Mouse (Mus musculus) lung, embryonic 15.5 days (tissue): ENCODE data around the gene Prm3. TPM values are rescaled to one million over a fixed set of nuclear protein-coding genes. Genes with fewer than 3 reads are reported as not detected.

Experiments used
- ATAC-seq: fragments of 200-750 bp; cut with Nextera tagmentation; 2 replicates; pipeline ENCODE4 v1.8.0; 2017; ENCODE audit warnings: moderate number of reproducible peaks, borderline replicate concordance; ENCODE audit not compliant: low FRiP score, low TSS enrichment; ENCODE audit errors: extremely low read depth
- H3K27ac ChIP-seq: fragments of 300-500 bp; sonication (generic); 2 replicates; pipeline ENCODE4 v1.5.1; 2015; ENCODE audit warnings: moderate library complexity, mild to moderate bottlenecking, inconsistent platforms
- H3K27me3 ChIP-seq: fragments of 300-500 bp; sonication (generic); 2 replicates; pipeline ENCODE4 v1.6.1; 2015; ENCODE audit warnings: inconsistent platforms
- H3K36me3 ChIP-seq: fragments of 300-500 bp; sonication (generic); 2 replicates; pipeline ENCODE4 v1.6.1; 2015; ENCODE audit warnings: inconsistent platforms
- H3K4me1 ChIP-seq: fragments of 300-500 bp; sonication (generic); 2 replicates; pipeline ENCODE4 v1.6.1; 2015; ENCODE audit warnings: inconsistent platforms
- H3K4me2 ChIP-seq: fragments of 300-500 bp; sonication (generic); 2 replicates; pipeline ENCODE4 v1.6.1; 2015; ENCODE audit warnings: inconsistent platforms, mild to moderate bottlenecking, moderate library complexity
- H3K4me3 ChIP-seq: fragments of 300-500 bp; sonication (generic); 2 replicates; pipeline ENCODE4 v1.5.1; 2015; ENCODE audit warnings: mild to moderate bottlenecking, inconsistent platforms
- H3K9ac ChIP-seq: fragments of 300-500 bp; sonication (generic); 2 replicates; pipeline ENCODE4 v1.6.1; 2015; ENCODE audit warnings: inconsistent platforms
- H3K9me3 ChIP-seq: fragments of 300-500 bp; sonication (generic); 2 replicates; pipeline ENCODE4 v1.6.1; 2016; ENCODE audit warnings: inconsistent platforms
- WGBS: fragments of 180-500 bp; shearing (Covaris S2); methylation state at CpG from one replicate; pipeline ENCODE4 v1.1.7; 2015; 5-methylcytosine and 5-hydroxymethylcytosine counted together
- polyA plus RNA-seq: library from polyadenylated mRNA; unstranded; fragments of >200 nt; fragmentation: Nextera tagmentation; extraction: Ambion mirVana; gene quantifications from 2 replicates; pipeline ENCODE4 v1.2.1, GENCODE M21; 2015

Gene Prm3
- polyA plus RNA-seq, 1 experiment from 2014 or later: not detected

- no peak for ATAC-seq
- Histone ChIP-seq H3K9me3 (no peaks in the 10 kb centered on the region), H3K4me2 (peak overlapping the region; percentile 98; the same call in 1 of the 2 replicates), H3K4me3 (no peak overlapping the region), H3K27me3 (no peaks in the 10 kb centered on the region), H3K4me1 (peaks cover 55% of the 10 kb centered on the region), H3K9ac (no peak overlapping the region; the same call in 1 of the 2 replicates), H3K27ac (peak overlapping the region; percentile 51), H3K36me3 (no peaks in the 10 kb centered on the region)
- WGBS: 43% methylated on average over 9 of the region's 9 CpGs
These were observed 8.8 kb downstream of the Prm3 start for GRCm38 (mm10) chr16:10781862-10782371.

- Histone ChIP-seq H3K9me3 (no peaks in the 10 kb centered on the region), H3K4me2 (no peak overlapping the region), H3K27ac (no peak overlapping the region; the same call in 1 of the 2 replicates), H3K36me3 (no peaks in the 10 kb centered on the region), H3K27me3 (no peaks in the 10 kb centered on the region), H3K4me3 (no peak overlapping the region), H3K4me1 (peaks cover 46% of the 10 kb centered on the region), H3K9ac (no peak overlapping the region)
- no peak for ATAC-seq
- WGBS: 71% methylated on average over 5 of the region's 5 CpGs
These were observed 10.0 kb downstream of the Prm3 start for GRCm38 (mm10) chr16:10780631-10781120.

DNA sequence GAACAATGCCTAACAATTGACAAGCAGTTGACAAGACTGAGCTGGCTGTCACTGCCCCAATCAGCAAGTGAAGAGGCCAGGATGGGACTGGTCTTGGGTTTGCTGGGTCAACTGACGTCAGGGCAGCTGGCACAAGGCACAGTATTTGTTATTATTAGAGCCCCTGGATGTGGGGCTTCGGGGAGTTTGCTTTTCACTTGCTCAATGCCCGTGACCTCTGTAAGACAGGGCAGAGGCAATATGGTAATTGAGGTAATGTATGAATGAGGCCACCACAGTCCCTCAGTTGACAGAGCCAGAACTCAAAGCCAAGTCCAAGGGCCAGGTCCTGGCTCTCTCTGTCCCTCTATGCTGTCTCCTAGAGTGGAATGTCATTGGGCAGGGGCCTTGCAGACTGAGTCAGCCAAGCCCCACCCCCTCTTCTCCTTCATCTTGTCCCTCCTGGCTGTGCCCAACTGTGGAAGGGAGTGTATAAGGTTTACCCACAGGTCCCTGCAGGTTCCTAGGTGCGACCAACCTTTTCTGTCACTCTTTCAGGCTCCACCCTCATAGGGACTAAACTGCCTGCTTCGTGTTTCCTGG is 13.0 kb downstream of the Prm3 start:
- H3K27ac ChIP-seq: no peak overlapping the region
- no peaks in the 10 kb centered on the region for H3K36me3 ChIP-seq
- peaks cover 26% of the 10 kb centered on the region for H3K4me1 ChIP-seq
- WGBS: 59% methylated on average over 5 of the region's 5 CpGs
- no peaks in the 10 kb centered on the region for H3K9me3 ChIP-seq
- no peak overlapping the region for H3K4me3 ChIP-seq
- no peak overlapping the region for H3K9ac ChIP-seq
- H3K4me2 ChIP-seq: no peak overlapping the region
- H3K27me3 ChIP-seq: no peaks in the 10 kb centered on the region
- no peak for ATAC-seq

- Histone ChIP-seq H3K9ac (no peak overlapping the region), H3K4me2 (no peak overlapping the region), H3K4me1 (peaks cover 14% of the 10 kb centered on the region), H3K27me3 (no peaks in the 10 kb centered on the region), H3K27ac (no peak overlapping the region), H3K9me3 (no peaks in the 10 kb centered on the region), H3K36me3 (no peaks in the 10 kb centered on the region), H3K4me3 (no peak overlapping the region)
- ATAC-seq: no peak
- WGBS: 33% methylated on average over 7 of the region's 7 CpGs
These were observed 14.4 kb downstream of the Prm3 start for GRCm38 (mm10) chr16:10776322-10776721.

DNA sequence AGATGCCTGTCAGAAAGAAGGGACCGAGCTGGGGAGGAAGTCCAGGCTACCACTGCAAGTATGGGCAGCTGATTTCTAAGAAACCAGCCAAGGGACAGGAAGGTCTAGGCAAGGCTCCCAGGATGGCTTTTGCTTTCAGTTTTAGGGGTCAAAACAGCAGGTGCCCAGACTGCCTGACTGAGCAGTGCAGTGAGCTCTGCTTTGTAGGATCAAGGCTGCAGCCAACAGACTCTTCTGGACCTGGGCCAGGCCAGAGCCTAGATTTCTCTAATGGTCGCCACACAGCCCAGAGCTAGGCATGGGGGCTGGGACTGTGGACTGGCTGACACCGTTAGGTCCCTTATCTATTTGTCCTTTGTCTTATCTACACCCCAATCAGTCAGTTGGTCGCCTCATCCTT is 16.0 kb downstream of the Prm3 start:
- H3K9ac ChIP-seq: no peak overlapping the region
- no peak for ATAC-seq
- H3K27me3 ChIP-seq: no peaks in the 10 kb centered on the region
- no peaks in the 10 kb centered on the region for H3K9me3 ChIP-seq
- no peak overlapping the region for H3K27ac ChIP-seq
- H3K4me2 ChIP-seq: no peak overlapping the region
- peaks cover 7% of the 10 kb centered on the region; the same call in 1 of the 2 replicates for H3K4me1 ChIP-seq
- no peaks in the 10 kb centered on the region for H3K36me3 ChIP-seq
- no peak overlapping the region for H3K4me3 ChIP-seq
- WGBS: 43% methylated on average over 4 of the region's 4 CpGs

GRCm38 (mm10) chr16:10773543-10773942 is 17.2 kb downstream of the Prm3 start:
- 73% methylated on average over 8 of the region's 8 CpGs for WGBS
- H3K4me2 ChIP-seq: no peak overlapping the region
- H3K27ac ChIP-seq: no peak overlapping the region
- peaks cover 10% of the 10 kb centered on the region; the same call in 1 of the 2 replicates for H3K4me1 ChIP-seq
- ATAC-seq: no peak
- H3K9me3 ChIP-seq: no peaks in the 10 kb centered on the region
- no peak overlapping the region for H3K4me3 ChIP-seq
- no peaks in the 10 kb centered on the region; the same call in 1 of the 2 replicates for H3K27me3 ChIP-seq
- no peak overlapping the region for H3K9ac ChIP-seq
- H3K36me3 ChIP-seq: no peaks in the 10 kb centered on the region

DNA sequence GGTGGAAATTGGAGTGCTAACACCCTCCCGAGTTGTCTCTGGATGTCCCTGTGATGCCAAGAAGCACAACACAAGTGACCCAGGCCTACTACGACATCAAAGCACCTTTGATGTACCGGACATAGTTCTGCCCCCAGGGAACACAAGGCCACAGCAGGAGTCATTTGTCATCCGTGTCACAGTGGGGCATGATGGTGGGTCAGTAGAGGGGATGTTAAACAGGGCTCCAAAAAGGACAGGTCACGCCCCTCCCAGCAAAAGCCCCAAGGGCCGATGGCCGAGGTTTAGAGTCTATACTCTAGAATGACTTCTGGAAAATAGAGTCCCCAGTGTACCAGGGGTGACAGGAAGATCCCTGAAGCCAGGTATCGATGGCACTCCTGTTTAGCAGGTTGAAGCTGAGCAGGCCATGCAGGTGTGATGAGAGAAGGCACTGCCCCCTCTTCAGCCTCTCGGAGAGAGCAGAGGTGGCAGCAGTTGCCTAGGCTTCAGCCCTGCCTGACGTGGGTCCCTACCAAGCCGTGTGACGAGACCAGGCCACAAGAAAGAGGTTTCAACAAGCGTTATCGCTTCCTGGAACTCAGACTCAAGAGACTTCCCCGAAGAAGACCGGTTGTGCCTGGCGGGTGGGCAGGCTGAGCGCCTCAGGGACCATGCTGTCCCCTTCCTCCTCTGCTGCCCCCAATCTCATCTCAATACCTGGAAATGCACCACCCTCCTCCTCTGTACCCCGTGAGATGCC is 18.8 kb downstream of the Prm3 start:
- H3K27ac ChIP-seq: no peak overlapping the region
- 63% methylated on average over 19 of the region's 19 CpGs for WGBS
- no peaks in the 10 kb centered on the region; the same call in 1 of the 2 replicates for H3K27me3 ChIP-seq
- no peaks in the 10 kb centered on the region for H3K9me3 ChIP-seq
- H3K4me1 ChIP-seq: peaks cover 10% of the 10 kb centered on the region; the same call in 1 of the 2 replicates
- no peak overlapping the region for H3K4me2 ChIP-seq
- ATAC-seq: no peak
- no peak overlapping the region for H3K9ac ChIP-seq
- no peak overlapping the region for H3K4me3 ChIP-seq
- H3K36me3 ChIP-seq: no peaks in the 10 kb centered on the region

DNA sequence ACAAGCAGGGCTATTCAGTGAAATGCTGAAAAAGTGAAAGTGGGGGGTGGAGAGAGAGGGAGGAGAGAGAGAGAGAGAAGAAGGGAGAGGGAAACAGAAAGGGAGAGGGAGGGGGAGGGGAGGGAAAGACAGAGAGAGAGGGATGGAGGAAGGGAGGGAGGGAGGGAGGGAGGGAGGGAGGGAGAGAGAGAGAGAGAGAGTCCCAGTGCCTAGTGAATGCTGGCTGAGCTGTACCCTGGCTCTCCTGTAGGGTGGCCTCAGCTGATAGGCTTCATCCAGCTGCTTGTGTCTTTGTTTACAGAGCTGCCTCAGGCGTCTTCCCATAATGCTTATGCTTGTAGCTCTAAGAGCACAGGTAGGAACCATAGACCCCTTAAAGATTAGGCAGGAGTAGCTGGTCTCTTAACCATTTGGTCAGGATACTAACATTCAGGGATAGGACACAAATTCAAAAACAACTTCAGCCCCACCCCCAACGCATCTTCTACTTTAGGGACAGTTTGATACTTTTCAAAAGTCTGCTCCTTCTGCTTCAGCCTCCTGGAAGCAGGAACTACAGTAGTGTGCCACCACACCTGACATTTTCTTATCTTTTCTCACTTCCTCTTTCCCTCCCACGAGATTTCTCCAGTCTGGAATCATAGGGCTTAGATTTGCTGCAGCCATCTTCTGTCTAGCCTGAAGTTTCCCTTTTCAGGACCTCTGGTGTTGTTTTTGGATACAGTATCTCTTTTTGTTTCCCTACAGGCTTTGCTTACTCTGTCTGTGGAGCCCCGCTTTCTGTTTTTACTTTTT is 20.0 kb downstream of the Prm3 start:
- WGBS: 44% methylated on average over 4 of the region's 4 CpGs
- Histone ChIP-seq H3K27me3 (no peaks in the 10 kb centered on the region; the same call in 1 of the 2 replicates), H3K9ac (no peak overlapping the region), H3K4me1 (peaks cover 10% of the 10 kb centered on the region; the same call in 1 of the 2 replicates), H3K4me3 (no peak overlapping the region), H3K27ac (no peak overlapping the region), H3K9me3 (no peaks in the 10 kb centered on the region), H3K4me2 (no peak overlapping the region), H3K36me3 (no peaks in the 10 kb centered on the region)
- no peak for ATAC-seq

- no peak for ATAC-seq
- Histone ChIP-seq H3K36me3 (no peaks in the 10 kb centered on the region), H3K4me2 (no peak overlapping the region), H3K9me3 (no peaks in the 10 kb centered on the region), H3K4me3 (no peak overlapping the region), H3K4me1 (peaks cover 14% of the 10 kb centered on the region), H3K9ac (no peak overlapping the region), H3K27ac (no peak overlapping the region), H3K27me3 (no peaks in the 10 kb centered on the region; the same call in 1 of the 2 replicates)
- 57% methylated on average over 2 of the region's 2 CpGs for WGBS
These were observed 21.1 kb downstream of the Prm3 start for GRCm38 (mm10) chr16:10769661-10770060.

DNA sequence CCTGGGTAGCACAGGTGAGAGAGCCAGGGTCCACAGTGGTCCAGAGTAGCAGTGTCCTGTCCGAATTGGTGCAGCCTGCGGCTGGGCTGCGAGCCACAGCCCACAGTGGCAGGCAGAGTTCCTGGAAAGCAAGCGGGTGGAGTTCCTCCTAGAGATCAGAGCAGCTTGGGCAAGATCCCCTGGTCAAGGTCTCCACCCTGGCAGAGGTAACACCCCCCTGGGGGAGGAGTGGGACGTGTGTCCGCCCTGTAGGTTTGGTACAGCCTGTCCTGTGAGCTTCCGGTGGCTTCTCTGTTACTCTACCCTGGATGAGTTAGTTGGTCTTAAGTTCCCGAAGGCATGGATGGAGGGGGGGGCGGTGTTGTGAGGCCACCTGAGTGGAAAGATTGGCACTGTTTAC is 21.9 kb downstream of the Prm3 start:
- no peaks in the 10 kb centered on the region for H3K36me3 ChIP-seq
- H3K27ac ChIP-seq: no peak overlapping the region
- no peaks in the 10 kb centered on the region; the same call in 1 of the 2 replicates for H3K27me3 ChIP-seq
- H3K9ac ChIP-seq: no peak overlapping the region
- H3K4me2 ChIP-seq: no peak overlapping the region
- WGBS: 51% methylated on average over 9 of the region's 9 CpGs
- no peak overlapping the region for H3K4me3 ChIP-seq
- H3K4me1 ChIP-seq: peaks cover 20% of the 10 kb centered on the region
- no peak for ATAC-seq
- H3K9me3 ChIP-seq: no peaks in the 10 kb centered on the region

DNA sequence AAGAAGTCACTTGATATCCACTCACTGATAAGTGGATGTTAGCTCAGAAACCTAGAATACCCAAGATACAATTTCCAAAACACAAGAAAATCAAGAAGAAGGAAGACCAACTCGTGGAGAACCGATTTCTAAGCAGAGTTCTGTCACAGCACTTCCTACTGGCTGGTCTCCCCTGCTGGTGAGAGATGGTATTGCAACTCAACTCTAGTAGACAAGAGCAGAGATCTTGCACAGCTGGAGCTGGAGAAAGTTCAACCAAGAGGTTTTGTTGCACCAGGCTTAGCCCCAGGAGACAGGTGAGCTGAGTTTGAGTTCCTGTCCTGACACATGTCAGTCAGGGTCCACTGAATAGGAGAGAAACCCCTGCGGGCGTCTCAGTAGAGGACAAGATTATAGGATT is 23.6 kb downstream of the Prm3 start:
- ATAC-seq: no peak
- H3K4me3 ChIP-seq: no peak overlapping the region
- H3K27ac ChIP-seq: no peak overlapping the region
- WGBS: 50% methylated on average over 4 of the region's 4 CpGs
- H3K27me3 ChIP-seq: no peaks in the 10 kb centered on the region; the same call in 1 of the 2 replicates
- no peak overlapping the region for H3K9ac ChIP-seq
- H3K4me2 ChIP-seq: no peak overlapping the region
- H3K9me3 ChIP-seq: no peaks in the 10 kb centered on the region
- H3K4me1 ChIP-seq: peaks cover 23% of the 10 kb centered on the region
- no peaks in the 10 kb centered on the region for H3K36me3 ChIP-seq
